Mouse (Mus musculus) megakaryocyte, embryonic 14.5 days (primary cell): ENCODE results near the gene Ccdc97.

Experiments
- FLI1 ChIP-seq: IDR thresholded peaks from 2 replicates; pipeline ENCODE4 v1.6.1; 2012; ENCODE audit warnings: low read length, inconsistent platforms, mixed read lengths
- GATA1 ChIP-seq: IDR thresholded peaks from 3 replicates; pipeline ENCODE4 v1.6.1; 2012; ENCODE audit warnings: mixed read lengths, low read length, inconsistent platforms, borderline replicate concordance

GRCm38 (mm10) chr7:25669631-25670030 lies 49.3 kb downstream of the Ccdc97 start:
- TF ChIP-seq GATA1 (no peak), FLI1 (no peak)
